Mouse (Mus musculus) limb, embryonic 11.5 days (tissue): ENCODE data around the gene Adgrv1. TPM values are rescaled to one million over a fixed set of nuclear protein-coding genes. Genes with fewer than 3 reads are reported as not detected.

Experiments
- ATAC-seq: fragments of 200-750 bp; cut with Nextera tagmentation; 2 replicates; pipeline ENCODE4 v1.8.0; 2017; ENCODE audit warnings: low read depth; ENCODE audit not compliant: insufficient number of reproducible peaks, low FRiP score, low TSS enrichment
- DNase-seq: peaks from one replicate; pipeline ENCODE4 v3.0.0-alpha.2; 2015; ENCODE audit warnings: low spot score
- H3K27ac ChIP-seq: fragments of 300-500 bp; sonication (generic); replicated peaks from 2 replicates; pipeline ENCODE4 v1.5.1; 2014; ENCODE audit warnings: low read depth, mild to moderate bottlenecking, low read length
- H3K27me3 ChIP-seq: fragments of 300-500 bp; sonication (generic); 2 replicates; pipeline ENCODE4 v1.6.1; 2014; ENCODE audit warnings: mild to moderate bottlenecking, low read length, mixed read lengths; ENCODE audit not compliant: control insufficient read depth, insufficient read depth
- H3K36me3 ChIP-seq: fragments of 300-500 bp; sonication (generic); 2 replicates; pipeline ENCODE4 v1.6.1; 2014; ENCODE audit warnings: mild to moderate bottlenecking, low read length, moderate library complexity, mixed read lengths; ENCODE audit not compliant: control insufficient read depth, insufficient read depth
- H3K4me1 ChIP-seq: fragments of 300-500 bp; sonication (generic); 2 replicates; pipeline ENCODE4 v1.6.1; 2014; ENCODE audit warnings: low read length, mixed read lengths; ENCODE audit not compliant: control insufficient read depth, insufficient read depth
- H3K4me2 ChIP-seq: fragments of 300-500 bp; sonication (generic); 2 replicates; pipeline ENCODE4 v1.6.1; 2014; ENCODE audit warnings: low read depth, mild to moderate bottlenecking, moderate library complexity; ENCODE audit not compliant: severe bottlenecking
- H3K4me3 ChIP-seq: fragments of 300-500 bp; sonication (generic); 2 replicates; pipeline ENCODE4 v1.5.1; 2014; ENCODE audit warnings: low read depth, low read length
- H3K9ac ChIP-seq: fragments of 300-500 bp; sonication (generic); 2 replicates; pipeline ENCODE4 v1.6.1; 2014; ENCODE audit warnings: mild to moderate bottlenecking, low read length
- H3K9me3 ChIP-seq: fragments of 300-500 bp; sonication (generic); 2 replicates; pipeline ENCODE4 v1.6.1; 2016; ENCODE audit warnings: low read length; ENCODE audit not compliant: control insufficient read depth
- WGBS: fragments of 180-500 bp; shearing (Covaris S2); extraction: QIAGEN DNeasy Blood & Tissue Kit; methylation state at CpG from one replicate; pipeline ENCODE4 v1.1.7; 2014; 5-methylcytosine and 5-hydroxymethylcytosine counted together
- polyA plus RNA-seq: library from polyadenylated mRNA; unstranded; fragments of >200 nt; fragmentation: Nextera tagmentation; extraction: Ambion mirVana; gene quantifications from 2 replicates; pipeline ENCODE4 v1.2.1, GENCODE M21; 2014

Gene Adgrv1
- polyA plus RNA-seq, 1 experiment from 2014 or later = 1.7 TPM

DNA sequence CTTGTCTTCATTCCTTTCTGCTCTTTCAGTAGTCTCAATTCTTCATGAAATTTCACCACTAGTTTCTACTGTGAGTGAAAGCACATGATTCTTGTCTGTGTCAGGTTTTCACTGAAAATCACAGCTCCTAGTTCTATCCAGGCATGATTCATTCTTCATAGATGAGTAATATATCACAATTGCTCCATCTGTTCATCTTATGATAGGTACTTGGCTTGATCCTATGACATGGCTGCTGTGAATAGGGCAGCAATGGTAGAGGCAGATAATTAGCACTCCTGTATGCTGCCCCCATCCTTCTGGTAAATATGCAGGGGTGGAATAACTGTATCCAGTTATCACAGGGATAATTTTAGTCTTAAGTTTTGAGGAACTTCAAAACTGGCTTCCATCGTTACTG lies 368.5 kb downstream of the Adgrv1 start:
- 91% methylated on average over 1 of the region's 1 CpGs for WGBS
- DNase-seq (no peak), ATAC-seq (no peak)
- Histone ChIP-seq H3K4me1 (no peaks in the 10 kb centered on the region), H3K36me3 (no peaks in the 10 kb centered on the region), H3K27ac (no peak overlapping the region), H3K9me3 (no peaks in the 10 kb centered on the region), H3K4me3 (no peak overlapping the region), H3K4me2 (no peak overlapping the region), H3K9ac (no peak overlapping the region), H3K27me3 (no peaks in the 10 kb centered on the region)

DNA sequence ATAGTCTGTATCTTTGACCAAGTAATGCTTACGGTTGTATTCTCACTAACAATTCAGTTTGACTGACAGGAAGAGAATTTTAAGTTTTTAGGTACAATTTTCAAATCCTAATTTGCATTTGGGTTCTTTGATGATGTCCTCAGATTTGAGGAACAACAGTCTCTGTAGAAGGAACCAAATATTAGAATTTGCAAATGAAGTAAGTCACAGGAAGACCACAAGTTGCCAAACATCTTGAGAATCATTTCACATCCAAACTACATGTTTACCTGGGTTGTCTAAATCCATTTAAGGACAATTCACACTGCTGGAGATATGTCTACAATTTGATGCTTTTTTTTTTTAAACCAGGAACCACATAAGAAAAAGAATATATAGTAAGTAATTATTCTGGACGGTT lies 391.8 kb downstream of the Adgrv1 start:
- 89% methylated on average over 2 of the region's 2 CpGs for WGBS
- ATAC-seq (no peak), DNase-seq (no peak)
- Histone ChIP-seq H3K9me3 (no peaks in the 10 kb centered on the region), H3K4me3 (no peak overlapping the region), H3K4me2 (no peak overlapping the region), H3K36me3 (no peaks in the 10 kb centered on the region), H3K4me1 (no peaks in the 10 kb centered on the region), H3K27me3 (no peaks in the 10 kb centered on the region), H3K27ac (no peak overlapping the region), H3K9ac (no peak overlapping the region)

DNA sequence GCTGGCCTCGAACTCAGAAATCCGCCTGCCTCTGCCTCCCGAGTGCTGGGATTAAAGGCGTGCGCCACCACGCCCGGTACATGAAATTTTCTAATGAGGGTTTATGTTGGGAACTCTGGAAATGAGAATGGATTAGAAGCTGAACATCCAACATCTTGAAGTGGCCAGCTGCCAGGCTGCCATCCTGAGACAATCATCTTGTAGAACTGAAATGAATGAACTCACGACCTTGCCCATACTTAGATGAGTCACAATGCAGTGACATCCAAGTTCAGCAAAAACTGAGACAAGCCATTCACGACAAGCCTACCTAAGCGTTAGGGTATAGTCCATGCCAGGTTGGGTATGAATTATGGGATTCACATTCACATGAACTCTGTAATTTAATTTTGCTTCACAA lies 393.1 kb downstream of the Adgrv1 start:
- ATAC-seq (no peak), DNase-seq (no peak)
- WGBS = 97% methylated on average over 10 of the region's 10 CpGs
- H3K9me3 ChIP-seq = no peaks in the 10 kb centered on the region
- H3K4me1 ChIP-seq = no peaks in the 10 kb centered on the region
- no peak overlapping the region for H3K4me3 ChIP-seq
- H3K4me2 ChIP-seq = no peak overlapping the region
- no peaks in the 10 kb centered on the region for H3K27me3 ChIP-seq
- H3K9ac ChIP-seq = no peak overlapping the region
- no peaks in the 10 kb centered on the region for H3K36me3 ChIP-seq
- H3K27ac ChIP-seq = no peak overlapping the region

DNA sequence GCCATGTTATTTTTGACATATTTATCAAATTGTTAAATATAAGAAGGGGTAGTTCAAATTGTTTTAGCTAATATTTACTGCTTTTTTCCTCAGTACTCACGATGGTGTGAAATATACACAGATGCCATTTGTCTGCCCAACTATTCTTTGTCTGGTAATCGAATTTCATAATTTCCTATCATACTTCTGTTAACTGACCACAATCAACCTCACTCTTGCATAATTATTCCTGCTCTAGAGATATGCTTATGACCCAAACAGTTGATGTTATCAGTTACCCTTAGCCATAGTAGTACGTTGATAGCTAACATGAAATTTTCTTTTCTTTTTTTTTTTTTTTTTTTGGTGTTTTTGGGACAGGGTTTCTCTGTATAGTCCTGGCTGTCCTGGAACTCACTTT lies 393.5 kb downstream of the Adgrv1 start:
- no peaks in the 10 kb centered on the region for H3K27me3 ChIP-seq
- no peaks in the 10 kb centered on the region for H3K4me1 ChIP-seq
- no peak overlapping the region for H3K9ac ChIP-seq
- no peaks in the 10 kb centered on the region for H3K36me3 ChIP-seq
- no peaks in the 10 kb centered on the region for H3K9me3 ChIP-seq
- WGBS = 90% methylated on average over 3 of the region's 3 CpGs
- H3K4me2 ChIP-seq = no peak overlapping the region
- no peak overlapping the region for H3K27ac ChIP-seq
- no peak overlapping the region for H3K4me3 ChIP-seq
- DNase-seq = no peak
- no peak for ATAC-seq

DNA sequence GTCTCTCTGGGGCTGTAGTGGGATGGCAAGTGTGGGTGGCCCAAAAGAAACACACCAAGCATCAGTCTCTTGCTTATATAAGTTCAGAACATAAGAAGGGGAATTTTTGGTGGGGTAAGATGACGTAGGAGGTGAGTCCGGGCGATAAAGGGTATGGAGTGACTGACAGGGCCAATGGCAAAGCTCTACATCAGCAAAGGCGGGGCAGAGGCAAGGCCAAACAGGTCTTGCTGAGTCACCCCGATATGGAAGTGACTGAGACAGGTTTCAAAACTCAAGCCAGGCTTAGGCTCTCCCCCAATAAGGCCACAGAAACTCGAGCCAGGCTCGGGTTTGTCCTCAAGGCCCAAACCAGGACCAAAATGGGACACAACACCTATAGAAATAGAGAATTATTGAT lies 394.1 kb downstream of the Adgrv1 start:
- WGBS = 93% methylated on average over 7 of the region's 7 CpGs
- ATAC-seq (no peak), DNase-seq (no peak)
- H3K4me2 ChIP-seq = no peak overlapping the region
- H3K9ac ChIP-seq = no peak overlapping the region
- no peaks in the 10 kb centered on the region for H3K36me3 ChIP-seq
- no peak overlapping the region for H3K27ac ChIP-seq
- H3K4me1 ChIP-seq = no peaks in the 10 kb centered on the region
- H3K4me3 ChIP-seq = no peak overlapping the region
- H3K9me3 ChIP-seq = no peaks in the 10 kb centered on the region
- H3K27me3 ChIP-seq = no peaks in the 10 kb centered on the region

DNA sequence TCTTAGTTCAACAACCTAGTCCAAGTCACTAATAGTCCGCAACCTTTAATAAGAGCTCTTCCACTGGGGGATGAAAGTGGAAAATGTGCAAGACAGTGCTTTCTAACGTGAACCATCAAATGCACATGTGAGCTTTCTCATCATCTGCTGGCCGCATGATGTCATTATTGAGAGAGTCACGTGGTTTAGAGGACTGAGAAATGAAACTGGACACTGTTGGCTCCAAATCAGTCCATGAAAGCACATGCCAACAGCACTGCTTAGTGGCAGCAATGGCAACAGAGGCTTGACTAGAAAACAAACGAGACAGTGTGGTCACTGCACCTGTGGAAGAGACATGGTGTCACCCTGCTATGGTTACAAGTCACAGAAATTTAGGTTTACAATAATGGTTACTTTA lies 395.0 kb downstream of the Adgrv1 start:
- no peak overlapping the region for H3K9ac ChIP-seq
- no peaks in the 10 kb centered on the region for H3K36me3 ChIP-seq
- DNase-seq = no peak
- ATAC-seq = no peak
- no peak overlapping the region for H3K27ac ChIP-seq
- H3K4me2 ChIP-seq = no peak overlapping the region
- H3K4me1 ChIP-seq = no peaks in the 10 kb centered on the region
- H3K9me3 ChIP-seq = no peaks in the 10 kb centered on the region
- WGBS = 80% methylated on average over 5 of the region's 5 CpGs
- no peaks in the 10 kb centered on the region for H3K27me3 ChIP-seq
- H3K4me3 ChIP-seq = no peak overlapping the region

DNA sequence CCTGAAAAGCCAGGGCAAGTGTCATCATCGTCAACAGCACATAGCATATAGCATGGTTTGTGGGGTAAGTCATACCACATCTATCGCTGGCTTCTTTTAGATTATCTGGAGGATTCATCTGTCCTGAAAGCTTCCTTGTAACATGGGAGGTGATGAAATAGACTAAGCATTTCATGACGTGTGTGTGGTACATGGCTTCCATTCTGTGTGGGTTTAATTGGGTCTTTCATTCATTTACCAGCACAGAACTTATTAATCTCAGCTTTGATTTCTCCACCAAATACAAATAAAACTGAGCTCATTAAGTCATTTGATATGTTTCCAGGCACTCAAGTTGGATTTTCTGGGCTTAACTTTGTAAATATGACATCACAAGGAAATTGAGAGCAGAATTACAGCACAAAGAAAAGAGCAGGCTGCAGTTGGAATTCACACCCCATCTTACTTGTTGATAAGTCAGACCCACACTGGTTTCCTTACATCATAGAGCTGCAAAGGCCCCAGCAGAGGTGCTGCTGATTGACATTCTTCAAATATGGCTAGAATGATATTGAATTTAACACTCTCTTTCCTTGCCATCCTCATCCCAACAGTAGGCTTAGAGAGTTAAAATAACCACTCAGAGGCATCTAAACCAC lies 396.1 kb downstream of the Adgrv1 start:
- H3K4me1 ChIP-seq = no peaks in the 10 kb centered on the region
- H3K9ac ChIP-seq = no peak overlapping the region
- 70% methylated on average over 3 of the region's 3 CpGs for WGBS
- H3K4me2 ChIP-seq = no peak overlapping the region
- no peak overlapping the region for H3K27ac ChIP-seq
- H3K4me3 ChIP-seq = no peak overlapping the region
- H3K9me3 ChIP-seq = no peaks in the 10 kb centered on the region
- H3K36me3 ChIP-seq = no peaks in the 10 kb centered on the region
- no peaks in the 10 kb centered on the region for H3K27me3 ChIP-seq
- ATAC-seq = no peak
- no peak for DNase-seq

DNA sequence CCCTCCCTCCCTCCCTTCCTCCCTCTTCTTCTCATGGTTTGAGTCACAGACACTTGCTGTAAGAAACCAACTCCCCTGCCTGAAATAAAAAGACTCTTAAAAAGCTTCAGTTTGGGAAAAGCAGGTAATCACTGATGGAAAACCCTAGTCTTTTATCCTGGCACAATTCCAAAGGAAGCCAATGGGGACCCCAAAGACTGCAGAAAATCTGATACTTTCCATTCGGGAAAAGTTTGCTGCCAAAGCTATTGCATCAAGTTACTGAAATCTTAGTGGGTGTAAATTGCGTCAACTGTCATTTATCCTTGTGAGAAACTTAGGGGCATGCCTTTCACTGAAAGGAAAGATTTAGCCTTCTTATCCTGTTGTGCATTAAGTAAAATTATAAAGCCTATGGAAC lies 398.9 kb downstream of the Adgrv1 start:
- Histone ChIP-seq H3K4me3 (no peak overlapping the region), H3K9ac (no peak overlapping the region), H3K4me1 (no peaks in the 10 kb centered on the region), H3K4me2 (no peak overlapping the region), H3K9me3 (no peaks in the 10 kb centered on the region), H3K27ac (no peak overlapping the region), H3K27me3 (no peaks in the 10 kb centered on the region), H3K36me3 (no peaks in the 10 kb centered on the region)
- DNase-seq (no peak), ATAC-seq (no peak)
- 77% methylated on average over 2 of the region's 2 CpGs for WGBS

DNA sequence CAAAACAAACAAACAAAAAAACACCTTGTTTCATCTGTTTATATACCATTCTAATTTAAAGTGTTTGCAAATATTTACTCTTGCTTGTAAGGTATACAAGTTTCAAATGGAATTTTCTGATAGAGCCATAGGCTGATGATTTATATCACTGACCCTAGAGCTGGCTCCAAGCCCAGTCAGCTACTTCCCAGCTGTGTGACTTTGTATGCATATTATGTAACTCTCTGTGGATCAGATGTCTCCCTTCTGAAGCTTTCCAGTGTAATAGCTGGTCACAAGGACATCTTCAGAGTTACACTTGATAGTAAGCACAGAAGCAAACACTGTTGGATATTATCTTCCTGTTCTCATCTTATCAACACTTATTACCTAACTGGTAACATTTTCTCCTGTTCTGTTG lies 400.1 kb downstream of the Adgrv1 start:
- DNase-seq (no peak), ATAC-seq (no peak)
- Histone ChIP-seq H3K9me3 (no peaks in the 10 kb centered on the region), H3K4me3 (no peak overlapping the region), H3K4me2 (no peak overlapping the region), H3K27ac (no peak overlapping the region), H3K4me1 (no peaks in the 10 kb centered on the region), H3K9ac (no peak overlapping the region), H3K27me3 (no peaks in the 10 kb centered on the region), H3K36me3 (no peaks in the 10 kb centered on the region)
